Mouse (Mus musculus): ENCODE measurements at regions not wholly inside any gene's neighbourhood (a gene's known extent, or its start where the extent isn't known, plus 50 kb on each side); places are given as distances from the start of the nearest gene placed in this dataset.

GRCm38 (mm10) chr13:51935827-51936226, 89.3 kb downstream of the Gadd45g start:
- no peak for DNase-seq

- DNase-seq, result no peak
Measured at GRCm38 (mm10) chr13:51936441-51936840, 90.0 kb downstream of the Gadd45g start.

- DNase-seq, result no peak
Measured at GRCm38 (mm10) chr13:51937898-51938297, 91.4 kb downstream of the Gadd45g start.

- DNase-seq, result no peak
Measured at GRCm38 (mm10) chr13:51939262-51939661, 92.8 kb downstream of the Gadd45g start.

GRCm38 (mm10) chr13:51939715-51940114, 93.2 kb downstream of the Gadd45g start:
- DNase-seq, result no peak

GRCm38 (mm10) chr13:51946171-51946570, 99.7 kb downstream of the Gadd45g start:
- DNase-seq, result no peak

GRCm38 (mm10) chr13:51948896-51949295, 102.4 kb downstream of the Gadd45g start:
- DNase-seq, result no peak

- no peak for DNase-seq
Measured at GRCm38 (mm10) chr13:51951506-51952038, 105.1 kb downstream of the Gadd45g start.

- DNase-seq, result no peak
Measured at GRCm38 (mm10) chr13:51953084-51953483, 106.6 kb downstream of the Gadd45g start.

GRCm38 (mm10) chr13:51953569-51953968, 107.1 kb downstream of the Gadd45g start:
- DNase-seq, result no peak

- DNase-seq, result no peak
Measured at GRCm38 (mm10) chr13:51957101-51957500, 110.6 kb downstream of the Gadd45g start.

- no peak for DNase-seq
Measured at GRCm38 (mm10) chr13:51959591-51959990, 113.1 kb downstream of the Gadd45g start.

- DNase-seq, result no peak
Measured at GRCm38 (mm10) chr13:51960262-51960661, 113.8 kb downstream of the Gadd45g start.

GRCm38 (mm10) chr13:51962191-51962611, 115.7 kb downstream of the Gadd45g start:
- no peak for DNase-seq

- no peak for DNase-seq
Measured at GRCm38 (mm10) chr13:51962676-51963075, 116.2 kb downstream of the Gadd45g start.

- DNase-seq, result no peak
Measured at GRCm38 (mm10) chr13:51963966-51964365, 117.5 kb downstream of the Gadd45g start.

GRCm38 (mm10) chr13:51964416-51964815, 117.9 kb downstream of the Gadd45g start:
- DNase-seq, result no peak

- DNase-seq, result no peak
Measured at GRCm38 (mm10) chr13:51964921-51965320, 118.4 kb downstream of the Gadd45g start.

GRCm38 (mm10) chr13:51968103-51968502, 121.6 kb downstream of the Gadd45g start:
- no peak for DNase-seq

- no peak for DNase-seq
Measured at GRCm38 (mm10) chr13:51968796-51969195, 122.3 kb downstream of the Gadd45g start.

GRCm38 (mm10) chr13:51970051-51970450, 123.6 kb downstream of the Gadd45g start:
- no peak for DNase-seq

- no peak for DNase-seq
Measured at GRCm38 (mm10) chr13:51972656-51973310, 126.3 kb downstream of the Gadd45g start.

GRCm38 (mm10) chr13:51973461-51973860, 127.0 kb downstream of the Gadd45g start:
- no peak for DNase-seq

- DNase-seq, result no peak
Measured at GRCm38 (mm10) chr13:51974101-51974500, 127.6 kb downstream of the Gadd45g start.

- DNase-seq, result no peak
Measured at GRCm38 (mm10) chr13:51975330-51975729, 128.9 kb downstream of the Gadd45g start.

Measured in cerebellum, adult 11 months (tissue).